Mouse (Mus musculus) heart, adult 18-20 months (tissue): ENCODE results near the gene Gtf2h4. TPM values are rescaled to one million over a fixed set of nuclear protein-coding genes. Genes with fewer than 3 reads are reported as not detected.

Experiments used
- DNase-seq, 2 experiments: peaks; one replicate each; pipeline ENCODE4 v3.0.0; 2021 to 2022; ENCODE audit warnings: mixed read lengths in 1 of 2
- total RNA-seq, 2 experiments: library from RNA; stranded (reverse); gene quantifications; 2 replicates each; pipeline ENCODE4 v1.2.3; 2021

Gene Gtf2h4
- total RNA-seq, 2 experiments from 2014 or later: 21.3 to 23.5 TPM

DNA sequence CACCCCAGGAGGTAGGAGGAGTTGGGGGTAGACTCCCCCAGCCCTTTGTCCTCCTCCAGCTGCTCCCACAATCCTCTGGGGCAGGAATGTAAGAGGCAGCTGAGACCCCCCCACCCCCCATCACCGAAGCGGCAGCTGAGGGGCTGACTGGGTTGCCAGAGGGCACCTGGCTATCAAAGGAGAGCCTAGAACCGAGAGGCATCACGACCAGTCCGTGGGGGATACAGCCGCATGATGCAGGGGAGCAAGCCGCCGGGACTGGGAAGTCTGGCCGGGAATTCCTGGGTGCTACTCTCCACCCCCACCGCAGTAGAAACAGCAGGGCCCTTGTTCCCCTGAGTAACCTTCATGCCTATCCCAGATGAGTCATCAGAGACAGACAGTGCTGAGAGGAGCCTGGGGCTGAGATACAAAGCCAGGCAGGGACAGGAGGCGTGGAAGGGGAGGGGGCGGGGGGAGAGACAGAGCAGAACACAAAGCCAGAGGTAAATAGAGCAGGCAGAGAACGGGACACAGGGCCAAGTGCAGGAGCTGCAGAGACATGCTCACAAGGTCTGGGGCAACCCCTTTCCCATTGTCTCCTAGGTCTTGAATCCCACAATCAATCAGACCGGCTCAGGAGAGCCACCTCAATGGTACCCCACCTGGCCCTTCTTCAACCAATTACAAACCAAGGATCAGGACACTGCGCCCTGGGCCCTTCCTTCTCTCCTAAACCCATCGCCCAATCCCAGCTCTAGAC, 24.4 kb upstream of the Gtf2h4 start:
- DNase-seq: peak; percentile 40 to 55

GRCm38 (mm10) chr17:35697429-35697758, 23.9 kb upstream of the Gtf2h4 start:
- DNase-seq: no peak

- no peak for DNase-seq
Observed at GRCm38 (mm10) chr17:35696691-35697090, 23.2 kb upstream of the Gtf2h4 start.

DNA sequence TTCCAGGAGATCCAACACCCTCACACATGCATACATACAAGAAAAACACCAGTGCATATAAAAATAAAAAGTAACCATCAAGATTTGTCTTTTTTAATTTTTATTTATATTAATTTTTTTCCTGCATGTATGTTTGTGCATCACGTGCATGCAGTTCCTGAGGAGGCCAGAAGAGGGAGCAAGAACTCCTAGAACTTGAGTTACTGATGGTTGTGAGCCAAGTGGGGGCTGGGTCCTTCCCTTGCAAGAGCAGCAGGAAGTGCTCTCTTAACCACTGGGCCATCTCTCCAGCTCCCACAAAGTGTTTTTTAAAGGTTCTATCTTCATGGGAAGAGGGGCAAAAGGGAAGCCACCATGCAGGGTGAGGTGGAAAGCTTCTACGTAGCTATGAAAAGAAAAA, 21.8 kb upstream of the Gtf2h4 start:
- peak in 1 of 2 experiments; percentile 21 for DNase-seq

GRCm38 (mm10) chr17:35693906-35694305, 20.4 kb upstream of the Gtf2h4 start:
- no peak for DNase-seq

GRCm38 (mm10) chr17:35692368-35692767, 18.8 kb upstream of the Gtf2h4 start:
- no peak for DNase-seq

- DNase-seq: no peak
Observed at GRCm38 (mm10) chr17:35691811-35692210, 18.3 kb upstream of the Gtf2h4 start.

DNA sequence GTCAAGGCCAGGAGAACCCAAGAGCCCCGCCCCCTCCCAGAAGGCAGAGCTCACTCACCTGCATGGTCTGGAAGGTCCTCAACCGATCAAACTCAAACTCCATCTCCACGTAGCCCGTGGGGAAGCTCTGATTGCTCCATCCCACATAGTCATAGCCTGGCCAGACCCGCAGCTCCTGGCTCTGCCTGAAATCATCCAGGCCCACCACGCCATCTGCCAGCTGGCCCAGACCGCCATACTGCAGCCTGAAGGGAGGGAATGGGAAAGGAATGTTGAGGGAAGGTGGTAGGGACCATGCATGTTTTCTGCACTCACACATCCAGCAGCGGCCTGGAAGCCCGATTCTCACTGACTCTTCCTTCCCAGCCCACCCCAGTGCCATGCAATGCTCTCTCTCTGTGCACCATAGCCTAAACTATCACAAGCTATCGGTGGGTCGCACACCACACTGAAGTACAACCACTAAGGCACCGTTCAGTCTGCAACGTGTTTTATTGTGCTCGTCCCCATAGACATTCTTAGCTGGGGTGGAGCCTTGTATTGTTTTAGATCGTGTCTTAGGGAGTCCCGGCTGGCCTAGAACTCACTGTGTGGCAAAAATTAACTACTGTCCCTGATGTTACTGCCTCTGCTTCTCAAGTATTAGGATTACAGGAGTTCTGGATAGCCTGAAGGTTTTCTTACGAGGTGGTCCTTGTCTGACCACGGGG, 16.6 kb upstream of the Gtf2h4 start:
- DNase-seq: no peak

- no peak for DNase-seq
Observed at GRCm38 (mm10) chr17:35688347-35689175, 15.0 kb upstream of the Gtf2h4 start.

DNA sequence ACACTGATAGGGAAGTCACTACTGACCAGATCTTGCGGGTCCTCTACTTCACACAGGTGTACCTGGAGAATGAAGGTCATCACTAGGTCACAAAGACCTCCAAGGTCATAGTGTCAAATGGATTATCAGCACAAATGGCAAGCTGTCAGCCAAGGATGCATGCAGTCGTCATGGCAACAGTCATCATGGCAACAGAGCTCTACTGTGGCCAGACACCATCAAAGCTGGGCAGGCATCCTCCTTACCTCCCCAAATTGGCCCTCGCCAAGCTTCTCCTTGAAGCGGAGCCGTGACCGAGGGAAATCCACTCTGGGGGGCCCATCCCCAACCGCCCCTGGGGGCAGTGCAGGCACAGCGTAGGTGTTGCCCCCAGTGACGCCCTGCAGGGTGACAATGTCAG, 11.5 kb upstream of the Gtf2h4 start:
- DNase-seq: no peak

DNA sequence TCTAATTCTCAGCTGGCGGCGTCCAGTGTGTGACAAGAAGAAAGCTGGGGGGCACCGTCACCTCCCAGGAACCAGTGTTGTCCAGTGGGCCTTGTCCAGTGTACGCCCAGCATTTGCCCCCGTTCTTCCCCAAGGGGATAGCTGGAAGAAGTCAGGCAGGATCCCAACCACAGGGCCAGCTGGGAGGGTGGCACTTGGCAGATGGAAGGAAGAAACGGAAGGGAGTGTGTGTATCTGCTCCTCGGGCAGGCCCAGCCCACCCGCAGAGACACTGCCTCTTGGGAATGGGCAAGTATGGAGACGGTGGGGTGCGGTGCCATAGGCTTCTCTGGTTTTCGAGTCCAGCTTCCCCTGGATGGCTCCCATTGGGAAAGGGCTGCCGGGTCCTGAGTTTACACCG, 8.4 kb upstream of the Gtf2h4 start:
- DNase-seq: no peak

DNA sequence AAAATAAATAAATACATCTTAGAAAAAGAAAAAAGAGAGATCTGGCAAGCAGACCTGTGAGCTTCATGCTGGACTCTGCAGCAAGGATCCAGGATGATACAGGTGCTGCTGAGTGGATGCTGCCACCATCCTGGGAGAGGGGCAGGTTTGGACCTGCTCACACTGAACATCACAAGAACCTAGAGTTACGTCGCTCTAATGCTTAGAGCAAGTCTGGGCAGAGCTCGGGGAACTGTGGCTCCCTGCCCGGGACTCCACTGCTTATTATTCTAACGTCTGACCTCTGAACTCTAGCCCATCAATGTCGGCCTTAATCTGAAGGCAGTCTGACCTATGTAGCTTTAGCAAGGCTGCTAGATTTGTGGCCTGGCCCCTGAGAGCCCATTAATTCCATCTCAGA, 7.1 kb upstream of the Gtf2h4 start:
- DNase-seq: no peak

DNA sequence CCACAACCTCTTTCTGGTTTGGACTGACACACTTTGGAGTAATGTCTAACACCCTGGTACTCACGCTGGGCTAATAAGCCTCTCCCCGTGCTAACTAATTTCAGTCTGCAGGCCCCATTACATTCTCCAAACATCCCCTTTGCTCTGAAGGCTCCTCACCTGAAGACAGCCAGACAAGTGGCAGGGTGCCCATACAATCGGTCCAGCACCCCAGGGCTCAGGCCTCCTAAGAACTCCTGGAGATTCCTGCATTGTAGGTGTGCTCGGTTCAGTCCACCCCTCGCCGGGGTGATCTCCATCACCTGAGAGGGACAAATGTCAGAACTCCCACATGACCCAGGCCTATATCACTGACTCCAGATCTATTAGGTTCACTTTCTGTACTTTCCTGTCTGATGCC, 1.0 kb downstream of the Gtf2h4 start:
- no peak for DNase-seq

- DNase-seq: no peak
Observed at GRCm38 (mm10) chr17:35671846-35672245, 1.7 kb downstream of the Gtf2h4 start.

GRCm38 (mm10) chr17:35669731-35670130, 3.8 kb downstream of the Gtf2h4 start:
- DNase-seq: no peak

DNA sequence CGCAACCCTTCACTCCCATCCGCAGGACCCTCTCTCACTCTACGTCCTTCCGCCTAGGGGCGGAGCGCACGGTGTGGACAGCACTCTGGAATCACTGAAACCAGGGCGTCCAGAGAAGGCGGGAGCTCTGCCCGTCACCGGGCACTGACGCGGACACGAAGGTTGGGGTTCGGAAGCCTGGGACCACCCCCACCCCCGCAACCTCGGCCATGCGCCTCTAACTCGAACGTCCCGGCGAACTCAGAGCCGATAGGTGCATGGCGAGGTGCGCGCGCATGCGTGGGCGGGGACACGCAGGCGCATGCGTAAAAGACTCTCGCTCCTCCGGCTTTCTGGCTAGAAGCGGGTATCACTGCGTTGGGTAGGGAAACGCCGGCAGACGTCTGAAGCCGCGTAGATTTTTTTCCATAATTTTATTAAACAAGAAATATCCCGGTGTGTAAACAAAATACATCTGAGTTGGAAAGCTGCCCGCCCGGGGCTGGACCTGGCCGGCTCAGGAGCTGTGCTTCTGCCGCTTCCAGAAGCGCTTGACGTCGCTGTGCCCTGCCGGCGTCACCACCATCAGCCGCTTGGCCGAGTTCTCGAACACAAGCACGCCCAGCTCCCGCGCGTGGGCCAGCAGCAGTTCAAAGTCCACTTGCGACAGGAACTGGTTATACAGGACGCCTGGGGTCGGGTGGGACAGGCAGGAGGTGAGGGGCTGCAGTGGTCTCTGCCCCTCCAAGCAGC, 6.0 kb downstream of the Gtf2h4 start, which contains the start of gene Vars2:
Vars2 (minus strand) TSS at position 259 of the 732 bp plus-strand sequence.
- peak; percentile 96 to 98 for DNase-seq

DNA sequence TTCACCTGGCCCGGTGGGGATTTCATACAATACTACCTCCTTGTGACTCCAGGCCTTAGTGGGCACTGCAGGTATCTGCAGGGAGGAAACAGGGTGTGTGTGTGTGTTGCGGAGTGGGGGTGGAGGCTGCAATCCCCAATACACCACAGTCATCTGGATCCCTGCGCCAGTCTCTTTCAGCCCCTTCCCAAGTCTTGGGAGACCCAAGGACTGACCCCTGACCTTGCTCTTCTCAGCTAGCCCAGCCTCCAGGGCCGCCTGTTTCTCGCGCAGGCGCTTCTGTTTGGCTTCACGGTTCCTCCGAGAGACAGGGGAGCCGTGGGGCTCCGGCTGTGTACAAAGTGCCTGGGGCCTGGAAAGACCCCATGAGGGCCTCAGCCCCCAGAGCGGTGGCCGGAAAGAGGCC, 6.7 kb downstream of the Gtf2h4 start:
- DNase-seq: peak in 1 of 2 experiments; percentile 15

- DNase-seq: peak; percentile 16 to 17
Observed at GRCm38 (mm10) chr17:35665957-35666515, 7.5 kb downstream of the Gtf2h4 start.

- no peak for DNase-seq
Observed at GRCm38 (mm10) chr17:35653086-35653485, 20.5 kb downstream of the Gtf2h4 start.

DNA sequence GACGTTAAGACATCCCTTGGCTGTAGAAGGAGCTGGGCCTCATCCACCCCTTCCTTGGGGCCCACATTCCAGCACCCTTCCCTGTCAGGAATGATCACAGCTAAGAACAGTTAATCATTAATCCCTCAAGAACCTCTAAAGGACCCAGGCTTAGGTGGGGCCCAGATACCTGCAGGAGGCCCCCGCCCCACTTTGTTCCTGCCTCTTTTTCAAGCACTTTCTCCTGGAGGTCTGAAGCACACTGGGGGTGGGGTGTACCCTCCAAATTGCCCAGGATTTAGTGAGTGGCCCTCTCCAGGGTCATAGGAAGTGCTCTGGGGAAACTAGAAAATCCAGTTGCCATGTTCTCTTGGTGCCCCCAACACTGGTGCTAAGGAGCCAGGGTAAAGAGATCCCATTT, 24.1 kb downstream of the Gtf2h4 start:
- DNase-seq: no peak

GRCm38 (mm10) chr17:35643609-35644236, 29.8 kb downstream of the Gtf2h4 start, which contains the start of gene Mucl3:
Mucl3 (minus strand) TSS chr17:35643695.
- no peak for DNase-seq
